Mouse (Mus musculus) lung, embryonic 14.5 days (tissue): Measurements from ENCODE around the gene 1700092M07Rik. TPM values are rescaled to one million over a fixed set of nuclear protein-coding genes. Genes with fewer than 3 reads are reported as not detected.
A peak's percentile ranks its signal among the peaks of the same experiment; 100 is the strongest.

Experiments
- ATAC-seq: fragments of 200-750 bp; cut with Nextera tagmentation; 2 replicates; pipeline ENCODE4 v1.8.0; 2017; ENCODE audit warnings: mild to moderate bottlenecking, moderate TSS enrichment, moderate library complexity; ENCODE audit not compliant: insufficient read depth
- DNase-seq: peaks from one replicate; pipeline ENCODE4 v3.0.0-alpha.2; 2015
- H3K27ac ChIP-seq: fragments of 300-500 bp; sonication (generic); 2 replicates; pipeline ENCODE4 v1.5.1; 2014; ENCODE audit warnings: low read depth, mild to moderate bottlenecking, moderate library complexity
- H3K27me3 ChIP-seq: fragments of 300-500 bp; sonication (generic); 2 replicates; pipeline ENCODE4 v1.6.1; 2014; ENCODE audit warnings: low read length, control low read depth; ENCODE audit not compliant: insufficient read depth
- H3K36me3 ChIP-seq: fragments of 300-500 bp; sonication (generic); 2 replicates; pipeline ENCODE4 v1.6.1; 2014; ENCODE audit warnings: control low read depth; ENCODE audit not compliant: insufficient read depth
- H3K4me1 ChIP-seq: fragments of 300-500 bp; sonication (generic); 2 replicates; pipeline ENCODE4 v1.6.1; 2014; ENCODE audit warnings: antibody characterized with exemption, control low read depth; ENCODE audit not compliant: insufficient read depth
- H3K4me2 ChIP-seq: fragments of 300-500 bp; sonication (generic); 2 replicates; pipeline ENCODE4 v1.6.1; 2014; ENCODE audit warnings: mild to moderate bottlenecking
- H3K4me3 ChIP-seq: fragments of 300-500 bp; sonication (generic); 2 replicates; pipeline ENCODE4 v1.5.1; 2014; ENCODE audit warnings: low read depth, low read length
- H3K9ac ChIP-seq: fragments of 300-500 bp; sonication (generic); 2 replicates; pipeline ENCODE4 v1.6.1; 2014
- H3K9me3 ChIP-seq: fragments of 300-500 bp; sonication (generic); 2 replicates; pipeline ENCODE4 v1.6.1; 2016; ENCODE audit warnings: low read depth, low read length, control low read depth
- CTCF ChIP-seq: IDR thresholded peaks from 2 replicates; pipeline ENCODE4 v1.5.1; 2016; ENCODE audit warnings: antibody characterized with exemption, low read depth
- WGBS: fragments of 180-500 bp; shearing (Covaris S2); extraction: QIAGEN DNeasy Blood & Tissue Kit; methylation state at CpG from one replicate; pipeline ENCODE4 v1.1.7; 2014; 5-methylcytosine and 5-hydroxymethylcytosine counted together
- polyA plus RNA-seq: library from polyadenylated mRNA; unstranded; fragments of >200 nt; fragmentation: Nextera tagmentation; extraction: Ambion mirVana; gene quantifications from 2 replicates; pipeline ENCODE4 v1.2.1, GENCODE M21; 2014

The 1700092M07Rik gene
- polyA plus RNA-seq, 1 experiment from 2014 or later = 2.3 TPM

DNA sequence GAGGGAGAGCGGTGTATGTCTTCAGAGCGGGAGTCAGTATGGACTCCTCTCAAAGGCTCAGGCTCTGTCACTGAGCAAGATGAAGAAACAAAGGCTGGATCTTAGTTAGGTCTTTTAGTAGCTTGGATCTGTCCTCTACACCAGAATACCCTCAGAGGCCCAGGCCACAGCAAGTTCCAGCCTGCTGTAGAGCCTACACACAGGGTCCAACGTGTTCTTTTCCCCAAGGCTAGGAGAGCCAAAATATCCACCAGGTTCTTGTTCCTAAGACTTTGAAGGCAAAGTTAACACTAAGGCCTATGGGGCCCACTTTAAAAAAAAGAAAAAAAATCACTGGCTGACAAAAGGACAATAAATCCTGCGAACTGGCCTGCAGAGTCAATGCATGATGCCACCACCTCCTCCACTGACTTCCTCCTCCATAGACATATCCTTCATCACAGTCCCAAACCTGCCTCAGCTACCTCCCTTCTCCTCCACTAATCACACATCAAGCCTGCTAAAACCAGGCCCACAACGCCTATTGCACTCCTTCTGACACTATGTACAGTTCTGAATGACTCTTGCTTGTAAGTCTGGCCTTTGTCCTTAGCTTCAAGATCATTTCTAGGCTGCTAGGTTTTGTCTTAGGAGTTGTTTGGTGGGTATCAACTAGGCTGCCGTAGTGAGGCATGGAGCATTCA is 35.4 kb upstream of the 1700092M07Rik start:
- H3K36me3 ChIP-seq = peaks cover 40% of the 10 kb centered on the region
- ATAC-seq (no peak), DNase-seq (no peak)
- H3K9me3 ChIP-seq = no peaks in the 10 kb centered on the region
- 76% methylated on average over 6 of the region's 6 CpGs for WGBS
- H3K9ac ChIP-seq = no peak overlapping the region
- no peak overlapping the region for H3K4me2 ChIP-seq
- no peaks in the 10 kb centered on the region for H3K27me3 ChIP-seq
- H3K27ac ChIP-seq = no peak overlapping the region
- no peaks in the 10 kb centered on the region for H3K4me1 ChIP-seq
- no peak overlapping the region for H3K4me3 ChIP-seq
- no peak for TF ChIP-seq CTCF

- H3K9me3 ChIP-seq = no peaks in the 10 kb centered on the region
- H3K36me3 ChIP-seq = peaks cover 50% of the 10 kb centered on the region
- H3K4me3 ChIP-seq = no peak overlapping the region
- peak; percentile 29; the same call in 1 of the 2 replicates for ATAC-seq
- H3K4me1 ChIP-seq = no peaks in the 10 kb centered on the region; the same call in 1 of the 2 replicates
- no peaks in the 10 kb centered on the region for H3K27me3 ChIP-seq
- no peak for TF ChIP-seq CTCF
- H3K4me2 ChIP-seq = no peak overlapping the region
- H3K9ac ChIP-seq = no peak overlapping the region
- WGBS = 76% methylated on average over 7 of the region's 7 CpGs
- H3K27ac ChIP-seq = no peak overlapping the region
- no peak for DNase-seq
These were observed 34.3 kb upstream of the 1700092M07Rik start for GRCm38 (mm10) chr19:8706132-8706667.

DNA sequence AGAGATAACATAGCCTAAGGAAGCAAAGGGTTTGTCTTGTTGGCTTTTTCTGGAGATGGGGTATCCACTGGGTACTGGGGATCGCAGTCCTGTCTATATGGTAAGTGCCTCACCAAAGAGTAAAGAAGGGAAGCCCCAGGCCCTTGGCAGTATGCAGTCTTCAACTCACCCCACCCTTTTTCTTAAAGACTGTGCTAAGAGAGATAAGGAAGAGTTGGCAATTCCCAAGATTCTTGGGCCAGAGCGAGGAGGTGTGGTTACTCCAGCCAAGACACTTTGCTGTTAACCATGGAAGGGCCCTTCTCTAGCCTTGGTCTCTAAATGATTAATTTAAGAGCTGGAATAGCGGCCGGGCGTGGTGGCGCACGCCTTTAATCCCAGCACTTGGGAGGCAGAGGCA is 33.6 kb upstream of the 1700092M07Rik start:
- TF ChIP-seq CTCF = no peak
- H3K27me3 ChIP-seq = no peaks in the 10 kb centered on the region
- DNase-seq (no peak), ATAC-seq (no peak)
- 92% methylated on average over 7 of the region's 7 CpGs for WGBS
- peaks cover 7% of the 10 kb centered on the region for H3K4me1 ChIP-seq
- no peak overlapping the region for H3K4me2 ChIP-seq
- no peak overlapping the region for H3K9ac ChIP-seq
- H3K9me3 ChIP-seq = no peaks in the 10 kb centered on the region
- peaks cover 58% of the 10 kb centered on the region for H3K36me3 ChIP-seq
- no peak overlapping the region for H3K27ac ChIP-seq
- no peak overlapping the region for H3K4me3 ChIP-seq

DNA sequence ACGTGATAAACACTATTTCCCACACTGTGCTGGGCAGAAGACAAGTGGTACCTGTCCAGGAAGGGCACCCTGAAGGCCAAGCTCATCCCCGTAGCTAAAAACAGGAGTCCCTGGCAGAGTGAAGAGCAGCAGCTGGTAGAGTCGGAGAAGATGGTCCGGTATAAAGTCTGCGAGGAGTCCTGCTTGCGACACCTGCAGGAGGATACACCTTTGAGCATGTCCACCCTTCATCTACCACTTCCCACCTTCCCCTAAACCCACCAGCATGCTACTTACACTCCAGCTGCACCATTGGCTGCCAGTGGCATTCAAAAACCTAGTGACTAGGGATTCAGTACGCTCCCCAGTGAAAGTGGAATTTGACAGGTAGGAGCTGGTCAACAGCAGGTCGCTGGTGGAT is 31.6 kb upstream of the 1700092M07Rik start:
- ATAC-seq (no peak), DNase-seq (no peak)
- Histone ChIP-seq H3K27me3 (no peaks in the 10 kb centered on the region), H3K9ac (no peak overlapping the region), H3K36me3 (peaks cover 66% of the 10 kb centered on the region), H3K27ac (no peak overlapping the region), H3K4me2 (no peak overlapping the region), H3K4me3 (no peak overlapping the region), H3K4me1 (peaks cover 11% of the 10 kb centered on the region), H3K9me3 (no peaks in the 10 kb centered on the region)
- 86% methylated on average over 8 of the region's 8 CpGs for WGBS
- no peak for TF ChIP-seq CTCF

DNA sequence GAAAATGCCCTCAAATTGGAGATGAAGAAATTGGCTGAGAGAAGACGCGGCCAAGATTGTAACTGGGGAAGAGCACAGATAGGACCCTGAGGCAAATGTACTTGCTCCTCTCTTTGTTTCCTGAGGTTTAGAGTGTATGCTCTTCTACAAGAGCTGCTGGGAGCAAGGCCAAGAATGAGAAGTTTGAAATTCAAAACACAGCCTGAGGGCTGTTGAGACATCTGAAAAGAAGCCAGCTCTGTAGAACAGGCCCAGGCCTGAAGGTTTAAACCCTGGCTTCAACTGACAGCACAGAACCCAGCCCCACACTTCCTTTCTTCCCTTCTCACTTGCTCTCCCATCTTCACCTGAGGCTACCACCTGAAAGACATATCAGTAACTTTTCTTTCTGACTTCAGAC is 30.5 kb upstream of the 1700092M07Rik start:
- Histone ChIP-seq H3K9me3 (no peaks in the 10 kb centered on the region), H3K4me2 (peak overlapping the region; percentile 82; the same call in 1 of the 2 replicates), H3K4me1 (peaks cover 11% of the 10 kb centered on the region), H3K9ac (no peak overlapping the region), H3K4me3 (no peak overlapping the region), H3K27ac (no peak overlapping the region), H3K27me3 (no peaks in the 10 kb centered on the region), H3K36me3 (peaks cover 66% of the 10 kb centered on the region)
- DNase-seq (peak; percentile 56), ATAC-seq (no peak)
- no peak for TF ChIP-seq CTCF
- 90% methylated on average over 2 of the region's 2 CpGs for WGBS

DNA sequence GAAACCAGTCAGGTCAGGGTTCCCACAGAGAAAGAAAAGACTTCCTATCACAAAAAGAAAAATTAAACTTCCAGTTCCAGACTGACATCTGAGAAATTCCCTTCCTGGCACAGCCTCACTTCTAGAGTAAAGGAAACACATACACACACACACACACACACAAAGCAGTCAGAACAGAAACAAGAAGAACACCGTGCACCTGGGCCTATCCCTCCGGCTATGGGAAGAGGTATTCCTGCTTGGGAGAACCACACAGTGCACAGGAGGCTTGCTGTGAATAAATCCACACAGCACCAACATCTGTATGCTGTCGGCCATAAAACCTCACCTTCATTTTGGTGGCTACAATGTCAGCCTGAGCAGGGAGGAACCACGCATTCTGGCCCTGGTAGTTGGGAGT is 29.0 kb upstream of the 1700092M07Rik start:
- Histone ChIP-seq H3K4me2 (peak overlapping the region; percentile 82), H3K4me3 (peak overlapping the region; percentile 90), H3K9ac (peak overlapping the region; percentile 94), H3K36me3 (peaks cover 63% of the 10 kb centered on the region), H3K27me3 (no peaks in the 10 kb centered on the region), H3K27ac (peak overlapping the region; percentile 95; the same call in 1 of the 2 replicates), H3K9me3 (no peaks in the 10 kb centered on the region), H3K4me1 (peaks cover 11% of the 10 kb centered on the region)
- no peak for ATAC-seq
- 66% methylated on average over 4 of the region's 4 CpGs for WGBS
- DNase-seq = peak; percentile 30
- no peak for TF ChIP-seq CTCF

DNA sequence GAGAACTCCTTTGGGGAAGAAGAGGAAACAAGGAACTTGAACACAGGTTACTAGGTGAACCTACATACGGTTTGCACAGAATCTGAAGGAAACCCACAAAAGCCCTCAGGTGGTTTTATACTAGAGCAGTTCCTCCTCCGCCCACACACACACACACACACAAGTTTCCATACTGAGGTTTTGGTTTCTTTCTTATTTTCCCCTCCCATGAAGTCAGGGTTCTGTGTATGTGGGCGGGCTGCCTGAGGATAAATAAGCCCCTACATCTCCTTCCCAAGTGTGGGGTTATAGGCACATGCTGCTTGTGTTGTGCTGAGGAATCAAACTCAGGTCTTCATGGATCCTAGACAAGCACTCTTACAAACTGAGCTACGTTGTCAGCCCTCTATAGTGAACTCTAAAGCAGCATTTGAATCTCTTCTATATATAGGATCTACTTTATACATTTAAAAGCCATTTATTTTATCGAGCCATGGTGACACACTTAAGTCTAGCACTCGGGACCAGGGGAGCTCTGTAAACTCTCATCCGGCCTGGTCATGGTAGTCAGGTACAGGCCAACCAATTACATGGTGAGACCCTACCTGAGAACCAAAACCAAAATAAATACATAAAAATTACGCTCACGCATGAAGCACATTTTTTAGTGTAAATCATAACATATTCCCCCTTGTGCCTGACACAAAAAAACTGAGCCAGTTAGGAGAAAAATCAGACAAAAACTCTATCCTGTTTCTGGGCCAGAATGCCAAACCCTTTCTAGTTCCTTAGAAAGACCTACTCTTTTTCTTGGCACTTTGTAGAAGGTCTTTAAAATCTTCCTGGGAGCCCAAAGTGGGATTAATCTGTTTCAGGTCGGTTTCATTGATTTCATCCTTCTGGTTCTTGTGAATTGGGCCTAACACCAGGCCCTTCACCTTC is 28.3 kb upstream of the 1700092M07Rik start:
- 43% methylated on average over 10 of the region's 10 CpGs for WGBS
- ATAC-seq (no peak), DNase-seq (no peak)
- Histone ChIP-seq H3K27ac (peak overlapping the region; percentile 95), H3K4me1 (peaks cover 11% of the 10 kb centered on the region), H3K27me3 (no peaks in the 10 kb centered on the region), H3K9me3 (no peaks in the 10 kb centered on the region), H3K36me3 (peaks cover 56% of the 10 kb centered on the region), H3K9ac (peak overlapping the region; percentile 94), H3K4me2 (peak overlapping the region; percentile 82), H3K4me3 (peak overlapping the region; percentile 90)
- TF ChIP-seq CTCF = no peak
